25 mouse cellular contexts compared by ENCODE assay signal in genomic region chr9:61109519-61110285, GRCm38 (mm10).
DNase-seq lines count a peak whose midpoint lies in the region; TF ChIP-seq lines count a peak whose summit lies in the region.
"Had no signal": no experiment of that assay in that cellular context is flagged by ENCODE, and none has a peak within 500 bp of the region (broad histone marks: within the 10 kb centered on the region; RNA-seq: fewer than 3 reads in every experiment).

No protein-coding gene starts in this region.

- H3K4me3 ChIP-seq in left cerebral cortex, adult 2 months, result no peak overlapping the region
- H3K4me3 ChIP-seq in forebrain, embryonic 10.5 days, result no peak overlapping the region
- H3K4me3 ChIP-seq: embryonic facial prominence, embryonic 12.5 days; embryonic facial prominence, embryonic 15.5 days; forebrain, embryonic 12.5 days; forebrain, embryonic 15.5 days; heart, embryonic 12.5 days; heart, embryonic 15.5 days; hindbrain, embryonic 10.5 days; hindbrain, embryonic 13.5 days had no signal

- H3K9me3 ChIP-seq in forebrain, embryonic 10.5 days, result no peaks in the 10 kb centered on the region
- H3K9me3 ChIP-seq: embryonic facial prominence, embryonic 12.5 days; embryonic facial prominence, embryonic 15.5 days; forebrain, embryonic 12.5 days; forebrain, embryonic 15.5 days; G1E; heart, embryonic 12.5 days; heart, embryonic 15.5 days; hindbrain, embryonic 10.5 days; hindbrain, embryonic 13.5 days had no signal

- peak; percentile 29 to 49 for DNase-seq in left cerebral cortex, postnatal 14 days (ENCODE audit: low spot score in 2 of 2)
- DNase-seq in left cerebral cortex, adult 2 months (ENCODE audit: extremely low spot score in 1 of 2, low spot score in 2 of 2), result no peak
- DNase-seq in right cerebral cortex, postnatal 4 days, result peak; percentile 33
- no peak for DNase-seq in right cerebral cortex, postnatal 25 days
- DNase-seq in ZHBTc4 (ENCODE audit: low read depth, low spot score), result peak; percentile 55
- DNase-seq in forebrain, embryonic 10.5 days (ENCODE audit: extremely low spot score, low spot score), result no peak
- DNase-seq: adrenal gland, postnatal 10 days; adrenal gland, postnatal 36 days; cerebellum, adult 11 months; cerebellum, adult 2 months; cerebellum, adult 9-11 months; cerebellum, postnatal 25 days; gastrocnemius, postnatal 25 days; heart, adult 18-20 months; heart, postnatal 10 days; heart, postnatal 36 days had no signal

- no peaks in the 10 kb centered on the region for H3K36me3 ChIP-seq in forebrain, embryonic 10.5 days (replicated peaks)
- H3K36me3 ChIP-seq: embryonic facial prominence, embryonic 12.5 days; embryonic facial prominence, embryonic 15.5 days; forebrain, embryonic 12.5 days; forebrain, embryonic 15.5 days; G1E; heart, embryonic 12.5 days; heart, embryonic 15.5 days; hindbrain, embryonic 10.5 days; hindbrain, embryonic 13.5 days had no signal

- peaks cover 53% of the 10 kb centered on the region for H3K4me1 ChIP-seq in forebrain, embryonic 10.5 days
- H3K4me1 ChIP-seq: heart, embryonic 12.5 days; heart, embryonic 15.5 days had no signal

- peaks cover 78% of the 10 kb centered on the region for H3K27me3 ChIP-seq in forebrain, embryonic 10.5 days (ENCODE audit: poor library complexity, severe bottlenecking)

- intact Hi-C loops in left cerebral cortex, postnatal 14 days (cut with DNase I), result no loop called here
- intact Hi-C loops in left cerebral cortex, adult 2 months (cut with DNase I), result no loop called here

- no peak overlapping the region for H3K27ac ChIP-seq in left cerebral cortex, adult 2 months
- H3K27ac ChIP-seq in forebrain, embryonic 10.5 days, result no peak overlapping the region
- H3K27ac ChIP-seq: embryonic facial prominence, embryonic 12.5 days; embryonic facial prominence, embryonic 15.5 days; forebrain, embryonic 15.5 days; heart, embryonic 15.5 days had no signal

- WGBS in forebrain, embryonic 10.5 days, result 91% methylated on average over 5 of the region's 5 CpGs

- TF ChIP-seq CTCF in left cerebral cortex, adult 2 months (IDR thresholded peaks at IDR 0.05), result no peak

Comparison
In these comparisons a context has a peak if more than half of its experiments do, and no peak if none do; other contexts are left out.
1. DNase-seq: peak in left cerebral cortex, postnatal 14 days (2 of 2), right cerebral cortex, postnatal 4 days (single experiment) and ZHBTc4 (single experiment); none in left cerebral cortex, adult 2 months (0 of 2), right cerebral cortex, postnatal 25 days (single experiment) and forebrain, embryonic 10.5 days (single experiment).